In genomic region chr9:41153050-41153449, GRCm38 (mm10) we compare ENCODE assay signal across 9 mouse cellular contexts. TPM values are rescaled to one million over a fixed set of nuclear protein-coding genes. Genes with fewer than 3 reads are reported as not detected.
DNase-seq lines count a peak whose midpoint lies in the region; ATAC-seq lines count a peak whose summit lies in the region.
"Had no signal": no experiment of that assay in that cellular context is flagged by ENCODE, and none has a peak within 500 bp of the region (broad histone marks: within the 10 kb centered on the region; RNA-seq: fewer than 3 reads in every experiment).

No protein-coding gene starts in this region.

- H3K27ac ChIP-seq in limb, embryonic 11.5 days (replicated peaks; ENCODE audit: low read depth, low read length) = no peak overlapping the region
- H3K27ac ChIP-seq in limb, embryonic 10.5 days = no peak overlapping the region
- H3K27ac ChIP-seq in brown adipose tissue, adult 24 weeks (replicated peaks; ENCODE audit: low read depth, low read length) = 0 out of 2 replicates have a peak overlapping the region, but pooled peaks have one; percentile 23
- peak overlapping the region; percentile 73 for H3K27ac ChIP-seq in kidney, embryonic 16.5 days (ENCODE audit: low read length)
- H3K27ac ChIP-seq: intestine, embryonic 15.5 days; midbrain, embryonic 10.5 days had no signal

- H3K9me3 ChIP-seq in limb, embryonic 11.5 days (ENCODE audit: control insufficient read depth, low read length) = no peaks in the 10 kb centered on the region
- no peaks in the 10 kb centered on the region for H3K9me3 ChIP-seq in limb, embryonic 10.5 days (replicated peaks)
- no peaks in the 10 kb centered on the region for H3K9me3 ChIP-seq in kidney, embryonic 16.5 days (ENCODE audit: low read length)
- H3K9me3 ChIP-seq: intestine, embryonic 15.5 days; midbrain, embryonic 10.5 days had no signal

- no peak overlapping the region for H3K9ac ChIP-seq in limb, embryonic 11.5 days (ENCODE audit: low read length)
- no peak overlapping the region; the same call in 1 of the 2 replicates for H3K9ac ChIP-seq in kidney, embryonic 16.5 days (replicated peaks; ENCODE audit: low read length)
- H3K9ac ChIP-seq: intestine, embryonic 15.5 days had no signal

- peaks cover 9% of the 10 kb centered on the region; the same call in 1 of the 2 replicates for H3K4me1 ChIP-seq in limb, embryonic 11.5 days (ENCODE audit: control insufficient read depth, insufficient read depth, low read length)
- peaks cover 50% of the 10 kb centered on the region for H3K4me1 ChIP-seq in limb, embryonic 10.5 days
- peaks cover 6% of the 10 kb centered on the region; the same call in 1 of the 2 replicates for H3K4me1 ChIP-seq in brown adipose tissue, adult 24 weeks (ENCODE audit: control insufficient read depth, insufficient read depth, insufficient read length, low read length)
- peaks cover 48% of the 10 kb centered on the region for H3K4me1 ChIP-seq in kidney, embryonic 16.5 days (ENCODE audit: insufficient read depth, low read length)

- DNase-seq in limb, embryonic 11.5 days (ENCODE audit: low spot score) = peak; percentile 30
- DNase-seq in limb, embryonic 10.5 days (ENCODE audit: low spot score) = no peak
- peak; percentile 58 to 68 for DNase-seq in natural killer cell, adult 2 months (ENCODE audit: low spot score in 2 of 2)
- no peak for DNase-seq in right cerebral cortex, postnatal 25 days
- no peak for DNase-seq in MN1 (ENCODE audit: low spot score)

- WGBS in limb, embryonic 11.5 days = 45% methylated on average over 5 of the region's 5 CpGs
- 54% methylated on average over 5 of the region's 5 CpGs for WGBS in limb, embryonic 10.5 days
- 32% methylated on average over 5 of the region's 5 CpGs for WGBS in kidney, embryonic 16.5 days

- no peak overlapping the region for H3K4me2 ChIP-seq in limb, embryonic 11.5 days (ENCODE audit: low read depth, severe bottlenecking)
- H3K4me2 ChIP-seq in kidney, embryonic 16.5 days (replicated peaks; ENCODE audit: low read depth, low read length) = no peak overlapping the region
- H3K4me2 ChIP-seq: intestine, embryonic 15.5 days had no signal

- no peak for ATAC-seq in limb, embryonic 11.5 days (ENCODE audit: insufficient number of reproducible peaks, low FRiP score, low TSS enrichment, low read depth)
- no peak for ATAC-seq in kidney, embryonic 16.5 days (ENCODE audit: low FRiP score, low TSS enrichment)
- ATAC-seq: intestine, embryonic 15.5 days had no signal

- no peaks in the 10 kb centered on the region for H3K36me3 ChIP-seq in limb, embryonic 11.5 days (ENCODE audit: control insufficient read depth, insufficient read depth, low read length)
- H3K36me3 ChIP-seq in limb, embryonic 10.5 days = no peaks in the 10 kb centered on the region
- no peaks in the 10 kb centered on the region for H3K36me3 ChIP-seq in kidney, embryonic 16.5 days (ENCODE audit: insufficient read depth, low read length)
- H3K36me3 ChIP-seq: intestine, embryonic 15.5 days; midbrain, embryonic 10.5 days had no signal

- H3K27me3 ChIP-seq in limb, embryonic 11.5 days (ENCODE audit: control insufficient read depth, insufficient read depth, low read length) = 0 out of 2 replicates have a peak, but pooled peaks cover 2% of the 10 kb centered on the region
- peaks cover 28% of the 10 kb centered on the region for H3K27me3 ChIP-seq in limb, embryonic 10.5 days (ENCODE audit: low read depth, poor library complexity, severe bottlenecking)
- 0 out of 2 replicates have a peak, but pooled peaks cover 4% of the 10 kb centered on the region for H3K27me3 ChIP-seq in kidney, embryonic 16.5 days (ENCODE audit: insufficient read depth, low read length)

- no peak overlapping the region for H3K4me3 ChIP-seq in limb, embryonic 11.5 days (ENCODE audit: low read depth, low read length)
- no peak overlapping the region for H3K4me3 ChIP-seq in limb, embryonic 10.5 days
- no peak overlapping the region for H3K4me3 ChIP-seq in brown adipose tissue, adult 24 weeks (ENCODE audit: insufficient read depth, low read depth, low read length)
- H3K4me3 ChIP-seq in kidney, embryonic 16.5 days (ENCODE audit: low read length) = no peak overlapping the region
- H3K4me3 ChIP-seq: intestine, embryonic 15.5 days; midbrain, embryonic 10.5 days had no signal

RNA-seq across cellular contexts. Expression of gene Ubash3b, which starts 8.4 kb away (rescaled TPM):
- polyA plus RNA-seq in limb, embryonic 11.5 days (2014; fragmentation: Nextera tagmentation; extraction: Ambion mirVana) = 6.6 and 8.2 TPM in 2 replicates
- polyA plus RNA-seq in limb, embryonic 10.5 days (2016; fragmentation: Nextera tagmentation; extraction: Ambion mirVana) = 6.9 and 7.8 TPM in 2 replicates
- 0.87 and 1.0 TPM in 2 replicates for polyA plus RNA-seq in brown adipose tissue, adult 24 weeks (2012; ENCODE audit: insufficient read depth, insufficient read length, missing spikeins)
- 6.8 and 7.5 TPM in 2 replicates for polyA plus RNA-seq in kidney, embryonic 16.5 days (2015; fragmentation: Nextera tagmentation; extraction: Ambion mirVana)

Comparison
In these comparisons a context has a peak if more than half of its experiments do, and no peak if none do; other contexts are left out.
1. DNase-seq: peak in limb, embryonic 11.5 days (single experiment) and natural killer cell, adult 2 months (2 of 2); none in limb, embryonic 10.5 days (single experiment), right cerebral cortex, postnatal 25 days (single experiment) and MN1 (single experiment).
2. H3K27ac ChIP-seq: peak in brown adipose tissue, adult 24 weeks (single experiment) and kidney, embryonic 16.5 days (single experiment); none in limb, embryonic 11.5 days (single experiment) and limb, embryonic 10.5 days (single experiment).